Mouse (Mus musculus): ENCODE results near the gene Dock11.
A peak's percentile ranks its signal among the peaks of the same experiment; 100 is the strongest.

Gene Dock11

GRCm38 (mm10) chrX:35888087-35888895, at the start of gene Dock11:
Dock11 (plus strand) TSS chrX:35888832.
- DNase-seq: peak; percentile 56 to 57

- peak; percentile 39 to 48 for DNase-seq
Measured at GRCm38 (mm10) chrX:35879703-35880102, 8.9 kb upstream of the Dock11 start.

- DNase-seq: peak; percentile 42 to 45
Measured at GRCm38 (mm10) chrX:35888945-35889799, 540 bp downstream of the Dock11 start.

GRCm38 (mm10) chrX:35889800-35890106, 1.1 kb downstream of the Dock11 start:
- peak; percentile 32 to 35 for DNase-seq

- DNase-seq: no peak
Measured at GRCm38 (mm10) chrX:35891534-35892125, 3.0 kb downstream of the Dock11 start.

GRCm38 (mm10) chrX:35892377-35892776, 3.7 kb downstream of the Dock11 start:
- no peak for DNase-seq

- DNase-seq: no peak
Measured at GRCm38 (mm10) chrX:35897648-35898500, 9.2 kb downstream of the Dock11 start.

GRCm38 (mm10) chrX:35898501-35898766, 9.8 kb downstream of the Dock11 start:
- no peak for DNase-seq

GRCm38 (mm10) chrX:35904352-35904751, 15.7 kb downstream of the Dock11 start:
- DNase-seq: no peak

GRCm38 (mm10) chrX:35906696-35907330, 18.2 kb downstream of the Dock11 start:
- no peak for DNase-seq

GRCm38 (mm10) chrX:35919558-35919957, 30.9 kb downstream of the Dock11 start:
- DNase-seq: no peak

- DNase-seq: no peak
Measured at GRCm38 (mm10) chrX:35920096-35920607, 31.5 kb downstream of the Dock11 start.

- no peak for DNase-seq
Measured at GRCm38 (mm10) chrX:35921922-35922321, 33.3 kb downstream of the Dock11 start.

- DNase-seq: peak; percentile 10
Measured at GRCm38 (mm10) chrX:35924705-35925264, 36.2 kb downstream of the Dock11 start.

GRCm38 (mm10) chrX:35930094-35930933, 41.7 kb downstream of the Dock11 start:
- DNase-seq: no peak

GRCm38 (mm10) chrX:35930934-35931406, 42.3 kb downstream of the Dock11 start:
- DNase-seq: no peak

- no peak for DNase-seq
Measured at GRCm38 (mm10) chrX:35931945-35932344, 43.3 kb downstream of the Dock11 start.

- no peak for DNase-seq
Measured at GRCm38 (mm10) chrX:35932952-35933351, 44.3 kb downstream of the Dock11 start.

- no peak for DNase-seq
Measured at GRCm38 (mm10) chrX:35938112-35938511, 49.5 kb downstream of the Dock11 start.

- DNase-seq: no peak
Measured at GRCm38 (mm10) chrX:35946394-35946793, 57.8 kb downstream of the Dock11 start.

- DNase-seq: no peak
Measured at GRCm38 (mm10) chrX:35950135-35950534, 61.5 kb downstream of the Dock11 start.
